Mouse (Mus musculus) liver, embryonic 12.5 days (tissue): ENCODE results near the gene Tacc3. TPM values are rescaled to one million over a fixed set of nuclear protein-coding genes. Genes with fewer than 3 reads are reported as not detected.

Experiments used
- ATAC-seq: fragments of 200-750 bp; cut with Nextera tagmentation; 2 replicates; pipeline ENCODE4 v1.8.0; 2017; ENCODE audit warnings: moderate number of reproducible peaks, mild to moderate bottlenecking, moderate library complexity
- H3K27ac ChIP-seq: fragments of 300-500 bp; sonication (generic); 2 replicates; pipeline ENCODE4 v1.5.1; 2016; ENCODE audit warnings: mild to moderate bottlenecking
- H3K27me3 ChIP-seq: fragments of 300-500 bp; sonication (generic); replicated peaks from 2 replicates; pipeline ENCODE4 v1.6.1; 2016; ENCODE audit warnings: mild to moderate bottlenecking, moderate library complexity
- H3K36me3 ChIP-seq: fragments of 300-500 bp; sonication (generic); 2 replicates; pipeline ENCODE4 v1.6.1; 2016; ENCODE audit warnings: mild to moderate bottlenecking, moderate library complexity
- H3K4me1 ChIP-seq: fragments of 300-500 bp; sonication (generic); 2 replicates; pipeline ENCODE4 v1.6.1; 2016
- H3K4me2 ChIP-seq: fragments of 300-500 bp; sonication (generic); 2 replicates; pipeline ENCODE4 v1.6.1; 2016; ENCODE audit warnings: mild to moderate bottlenecking, moderate library complexity
- H3K4me3 ChIP-seq: fragments of 300-500 bp; sonication (generic); 2 replicates; pipeline ENCODE4 v1.5.1; 2016; ENCODE audit warnings: mild to moderate bottlenecking, moderate library complexity
- H3K9ac ChIP-seq: fragments of 300-500 bp; sonication (generic); 2 replicates; pipeline ENCODE4 v1.6.1; 2016; ENCODE audit warnings: mild to moderate bottlenecking, moderate library complexity
- H3K9me3 ChIP-seq: fragments of 300-500 bp; sonication (generic); replicated peaks from 2 replicates; pipeline ENCODE4 v1.6.1; 2016; ENCODE audit warnings: mild to moderate bottlenecking, moderate library complexity
- WGBS: fragments of 180-500 bp; shearing (Covaris S2); methylation state at CpG from one replicate; pipeline ENCODE4 v1.1.7; 2016; ENCODE audit not compliant: insufficient replicate concordance; 5-methylcytosine and 5-hydroxymethylcytosine counted together
- polyA plus RNA-seq: library from polyadenylated mRNA; unstranded; fragments of >200 nt; fragmentation: Nextera tagmentation; extraction: Ambion mirVana; gene quantifications from 2 replicates; pipeline ENCODE4 v1.2.1, GENCODE M21; 2016

Tacc3 gene
- polyA plus RNA-seq, 1 experiment from 2014 or later: 199 TPM

DNA sequence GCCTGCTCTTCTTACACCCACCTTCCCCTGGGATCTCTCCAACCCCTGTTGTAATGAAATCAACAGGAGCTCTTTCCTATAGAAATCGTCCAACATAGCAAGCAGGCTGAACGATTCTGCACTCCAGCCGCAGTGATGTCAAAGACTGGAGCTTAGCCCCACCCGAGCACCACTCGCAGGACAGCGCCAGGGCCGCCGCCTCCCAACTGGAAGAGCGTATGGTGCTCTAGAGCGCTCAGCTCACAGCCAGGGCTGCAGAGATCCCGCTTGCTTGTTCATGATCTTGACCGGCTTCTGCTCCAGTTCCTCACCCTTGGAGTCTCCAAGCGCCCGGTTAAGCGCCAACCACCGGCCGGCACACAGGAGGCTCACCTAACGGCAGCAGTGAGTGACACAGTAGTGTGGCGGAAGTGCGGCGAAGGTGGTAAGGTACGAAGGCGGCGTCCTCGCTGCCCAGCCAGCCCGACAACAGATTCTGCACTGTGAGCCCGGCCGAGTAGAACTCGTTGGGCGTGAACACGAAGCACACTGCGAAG lies 609 bp upstream of the Tacc3 start:
- peaks cover 67% of the 10 kb centered on the region for H3K4me1 ChIP-seq
- no peaks in the 10 kb centered on the region for H3K27me3 ChIP-seq
- peak overlapping the region; percentile 98 for H3K4me2 ChIP-seq
- H3K36me3 ChIP-seq: peaks cover 54% of the 10 kb centered on the region
- WGBS: 1% methylated on average over 32 of the region's 32 CpGs
- peak overlapping the region; percentile 95 for H3K27ac ChIP-seq
- H3K9ac ChIP-seq: peak overlapping the region; percentile 96
- ATAC-seq: peak; percentile 59
- H3K9me3 ChIP-seq: no peaks in the 10 kb centered on the region
- peak overlapping the region; percentile 97 for H3K4me3 ChIP-seq

DNA sequence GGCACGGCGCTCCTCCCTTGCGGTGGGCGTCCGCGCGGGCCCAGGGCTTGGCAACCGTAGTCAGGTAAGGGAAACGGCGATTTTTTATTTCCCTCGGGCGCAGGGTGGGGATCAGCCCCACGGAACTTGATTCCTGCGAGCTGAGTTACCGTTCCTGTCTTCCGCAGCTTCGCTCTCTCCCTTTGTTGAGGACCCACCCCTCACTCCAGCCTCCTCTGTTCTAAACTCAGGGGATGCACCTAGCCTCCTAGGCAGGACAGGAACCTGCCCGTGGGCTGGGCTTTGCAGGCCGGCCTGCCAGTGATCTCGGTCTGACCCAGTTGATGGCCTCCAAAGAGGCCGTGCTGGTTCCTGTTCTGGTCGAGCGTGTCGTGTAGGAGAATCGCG lies 729 bp downstream of the Tacc3 start:
- WGBS: under 1% methylated on average over 26 of the region's 26 CpGs
- H3K9ac ChIP-seq: peak overlapping the region; percentile 96
- H3K27me3 ChIP-seq: no peaks in the 10 kb centered on the region
- H3K4me2 ChIP-seq: peak overlapping the region; percentile 98
- peaks cover 56% of the 10 kb centered on the region for H3K4me1 ChIP-seq
- H3K9me3 ChIP-seq: no peaks in the 10 kb centered on the region
- peaks cover 62% of the 10 kb centered on the region for H3K36me3 ChIP-seq
- H3K4me3 ChIP-seq: peak overlapping the region; percentile 97
- peak; percentile 8 for ATAC-seq
- peak overlapping the region; percentile 95 for H3K27ac ChIP-seq

DNA sequence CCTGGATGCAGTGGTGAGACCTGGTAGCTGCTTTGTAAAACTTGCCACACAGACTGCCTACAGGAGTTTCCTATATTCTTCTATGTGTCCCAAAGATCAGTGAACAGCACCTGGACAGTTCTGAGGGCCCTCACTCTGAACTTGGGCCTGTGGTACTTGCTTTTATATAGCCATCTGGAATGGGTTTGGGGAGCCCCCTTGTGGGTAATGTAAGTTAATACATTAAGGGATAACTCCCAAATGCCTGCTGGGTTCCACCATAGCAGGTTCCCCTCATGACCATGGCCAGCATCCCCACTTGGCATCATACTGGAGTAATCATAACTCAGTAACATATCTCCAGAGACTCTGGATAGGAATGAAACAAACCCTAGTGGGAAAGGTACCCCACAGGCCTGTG lies 10.3 kb downstream of the Tacc3 start:
- no peaks in the 10 kb centered on the region for H3K4me1 ChIP-seq
- no peak overlapping the region for H3K9ac ChIP-seq
- no peak for ATAC-seq
- no peak overlapping the region for H3K27ac ChIP-seq
- H3K36me3 ChIP-seq: peaks cover 99% of the 10 kb centered on the region
- H3K9me3 ChIP-seq: no peaks in the 10 kb centered on the region
- no peaks in the 10 kb centered on the region for H3K27me3 ChIP-seq
- H3K4me2 ChIP-seq: no peak overlapping the region
- no peak overlapping the region for H3K4me3 ChIP-seq

DNA sequence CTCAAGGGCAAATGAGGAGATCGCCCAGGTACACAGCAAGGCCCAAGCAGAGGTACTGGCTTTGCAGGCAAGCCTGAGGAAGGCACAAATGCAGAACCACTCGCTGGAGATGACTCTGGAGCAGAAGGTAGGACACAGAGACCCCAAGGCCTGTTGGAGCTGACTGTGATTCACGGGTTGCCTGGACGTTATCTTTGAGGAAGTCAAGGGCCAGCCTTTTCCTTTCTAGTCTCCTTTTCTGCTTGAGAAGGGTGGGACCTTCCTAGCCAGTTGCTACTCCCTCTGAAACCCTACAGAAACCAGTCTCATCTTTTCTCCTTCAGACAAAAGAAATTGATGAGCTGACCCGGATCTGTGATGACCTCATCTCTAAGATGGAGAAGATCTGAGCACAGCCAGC lies 13.7 kb downstream of the Tacc3 start:
- Histone ChIP-seq H3K4me2 (no peak overlapping the region), H3K9ac (no peak overlapping the region), H3K36me3 (peaks cover 77% of the 10 kb centered on the region), H3K27me3 (no peaks in the 10 kb centered on the region), H3K4me1 (no peaks in the 10 kb centered on the region), H3K27ac (no peak overlapping the region), H3K4me3 (no peak overlapping the region), H3K9me3 (no peaks in the 10 kb centered on the region)
- 40% methylated on average over 5 of the region's 5 CpGs for WGBS
- no peak for ATAC-seq

DNA sequence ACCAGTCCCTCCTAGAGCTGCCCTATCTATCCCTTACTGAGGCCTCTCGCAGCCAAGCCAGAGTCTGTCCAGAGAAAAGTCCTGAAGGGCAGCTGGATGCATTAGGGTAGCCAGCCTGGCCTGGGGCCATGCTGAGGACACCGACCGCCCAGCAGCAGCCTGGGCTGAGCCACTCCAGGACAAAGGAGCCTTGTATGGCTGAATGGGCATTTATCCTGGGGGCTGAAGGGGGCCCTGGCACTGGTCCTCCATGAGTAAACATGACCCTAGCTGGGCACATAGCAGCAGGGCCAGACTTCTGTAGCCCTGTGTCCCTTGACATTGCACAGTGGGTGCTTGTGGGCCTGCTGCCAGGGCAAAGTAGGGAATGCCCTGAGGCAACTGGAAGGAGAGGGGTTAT lies 16.5 kb downstream of the Tacc3 start:
- WGBS: 90% methylated on average over 3 of the region's 3 CpGs
- ATAC-seq: 0 out of 2 replicates have a peak, but pooled peaks have one; percentile 15

DNA sequence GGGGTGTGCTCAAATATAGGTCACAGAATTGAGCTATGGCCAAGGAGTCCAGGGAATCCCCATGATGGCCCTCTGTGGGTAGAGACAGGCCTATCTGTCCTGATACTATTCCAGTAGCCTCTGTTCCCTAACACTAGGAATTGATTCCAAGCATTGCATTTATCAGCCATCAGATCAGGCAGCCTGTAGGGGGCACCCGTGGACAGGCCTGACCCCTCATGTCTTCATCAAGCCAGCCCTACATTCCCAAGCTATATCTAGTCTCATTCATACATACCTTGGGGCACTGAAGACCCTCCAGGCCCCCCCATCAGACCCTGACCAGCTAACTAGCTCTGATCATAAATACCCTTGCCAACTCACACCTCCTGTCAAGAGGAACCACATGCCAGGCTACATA lies 18.0 kb downstream of the Tacc3 start:
- no peak overlapping the region for H3K9ac ChIP-seq
- 4% methylated on average over 1 of the region's 1 CpGs for WGBS
- no peaks in the 10 kb centered on the region for H3K9me3 ChIP-seq
- peaks cover 34% of the 10 kb centered on the region for H3K36me3 ChIP-seq
- ATAC-seq: no peak
- H3K4me2 ChIP-seq: no peak overlapping the region
- no peaks in the 10 kb centered on the region for H3K27me3 ChIP-seq
- H3K4me1 ChIP-seq: peaks cover 14% of the 10 kb centered on the region
- no peak overlapping the region for H3K4me3 ChIP-seq
- no peak overlapping the region for H3K27ac ChIP-seq

More for the DNA sequence above, 16.5 kb downstream of the Tacc3 start:
- H3K27me3 ChIP-seq: no peaks in the 10 kb centered on the region
- no peak overlapping the region for H3K9ac ChIP-seq
- peaks cover 49% of the 10 kb centered on the region for H3K36me3 ChIP-seq
- peaks cover 6% of the 10 kb centered on the region; the same call in 1 of the 2 replicates for H3K4me1 ChIP-seq
- H3K27ac ChIP-seq: no peak overlapping the region
- no peaks in the 10 kb centered on the region for H3K9me3 ChIP-seq
- no peak overlapping the region for H3K4me2 ChIP-seq
- no peak overlapping the region for H3K4me3 ChIP-seq

DNA sequence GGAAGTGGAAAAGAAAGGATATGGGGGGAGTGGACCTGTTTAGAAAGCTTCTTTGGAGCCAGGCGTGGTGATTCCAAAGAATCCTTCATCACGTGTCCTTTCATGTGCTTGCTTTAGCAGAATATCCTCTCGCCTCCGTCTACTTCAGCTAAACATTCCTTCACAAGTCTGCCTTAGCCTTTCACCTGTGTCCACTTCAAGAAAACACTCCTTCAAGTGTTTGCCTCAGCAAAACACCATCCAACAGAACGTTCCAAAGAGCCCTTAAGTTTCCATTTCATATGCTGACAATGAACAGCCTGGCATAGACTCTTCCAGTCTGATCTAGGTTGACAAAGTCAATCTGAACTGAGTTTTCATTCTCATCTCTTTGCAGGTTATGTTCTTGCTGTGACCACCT lies 20.3 kb downstream of the Tacc3 start:
- H3K4me3 ChIP-seq: no peak overlapping the region

DNA sequence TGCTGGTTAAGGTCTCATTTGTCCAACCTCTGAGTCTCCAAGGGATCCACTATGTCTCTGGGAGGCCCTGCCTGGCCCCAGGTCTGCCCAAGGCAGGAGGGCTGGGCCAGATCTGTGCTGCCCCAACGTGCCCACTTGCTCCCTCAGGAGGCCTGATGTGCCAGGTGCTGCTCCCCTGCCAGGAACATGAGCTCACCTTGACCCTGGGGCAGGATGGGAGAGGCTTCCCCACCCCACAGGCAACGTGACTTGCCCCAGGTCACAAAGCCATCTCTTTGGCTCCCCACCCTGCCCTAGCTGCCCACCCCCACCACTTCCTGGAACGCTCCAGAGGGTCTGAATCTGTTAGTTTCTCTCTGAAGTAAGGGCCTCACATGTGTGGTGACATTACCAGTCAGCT lies 23.1 kb downstream of the Tacc3 start:
- Histone ChIP-seq H3K4me2 (no peak overlapping the region), H3K27me3 (0 out of 2 replicates have a peak, but pooled peaks cover under 1% of the 10 kb centered on the region), H3K9me3 (no peaks in the 10 kb centered on the region), H3K4me1 (peaks cover 37% of the 10 kb centered on the region), H3K9ac (no peak overlapping the region), H3K27ac (peak overlapping the region; percentile 46; the same call in 1 of the 2 replicates), H3K4me3 (no peak overlapping the region), H3K36me3 (no peaks in the 10 kb centered on the region)
- WGBS: 23% methylated on average over 3 of the region's 3 CpGs
- no peak for ATAC-seq

More for the DNA sequence above, 20.3 kb downstream of the Tacc3 start:
- Histone ChIP-seq H3K9ac (no peak overlapping the region), H3K36me3 (peaks cover 11% of the 10 kb centered on the region), H3K9me3 (no peaks in the 10 kb centered on the region), H3K27me3 (no peaks in the 10 kb centered on the region), H3K27ac (no peak overlapping the region), H3K4me2 (no peak overlapping the region), H3K4me1 (peaks cover 34% of the 10 kb centered on the region)
- ATAC-seq: no peak
- 74% methylated on average over 5 of the region's 5 CpGs for WGBS

DNA sequence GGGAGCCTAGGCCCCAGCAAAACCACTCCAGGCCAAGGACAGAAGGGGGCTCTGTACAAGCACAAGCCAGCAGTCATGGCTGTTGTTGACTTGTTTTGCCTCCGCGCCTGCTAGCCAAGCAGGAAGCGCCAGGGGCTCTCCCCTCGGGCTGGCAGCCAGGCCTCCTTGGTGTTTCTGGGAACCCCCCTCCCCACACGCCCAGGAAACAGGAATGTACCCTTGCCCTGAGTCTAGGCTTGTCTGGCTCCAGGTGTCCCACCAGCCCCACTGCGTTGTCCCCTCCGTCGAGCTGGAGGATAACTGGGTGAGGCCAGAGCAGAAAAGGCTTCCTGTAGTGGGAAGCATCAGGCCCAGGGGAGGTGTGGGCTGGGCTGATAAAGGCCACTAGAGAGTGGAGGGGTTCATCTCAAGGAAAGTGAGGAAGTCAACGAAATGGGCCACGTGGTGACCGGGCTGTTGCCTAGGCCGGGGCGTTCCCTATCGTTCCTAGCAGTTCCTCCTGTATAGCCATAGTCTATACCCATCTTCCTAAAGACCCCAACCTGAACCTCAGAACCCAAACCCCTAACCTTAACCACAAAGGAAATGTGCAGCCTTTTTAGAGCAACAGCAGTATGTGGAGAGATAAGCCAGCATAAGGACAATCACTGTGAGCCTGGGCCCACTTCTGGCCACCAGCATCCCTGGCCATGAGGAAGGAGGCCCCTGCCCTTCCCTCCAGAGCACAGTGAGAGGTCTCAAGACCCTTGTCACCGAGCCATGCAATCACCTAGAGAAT lies 23.9 kb downstream of the Tacc3 start:
- H3K9me3 ChIP-seq: no peaks in the 10 kb centered on the region
- peak; percentile 82 for ATAC-seq
- peak overlapping the region; percentile 16 for H3K4me2 ChIP-seq
- 21% methylated on average over 15 of the region's 15 CpGs for WGBS
- H3K36me3 ChIP-seq: no peaks in the 10 kb centered on the region
- H3K4me3 ChIP-seq: no peak overlapping the region
- H3K27ac ChIP-seq: peak overlapping the region; percentile 46
- H3K4me1 ChIP-seq: peaks cover 37% of the 10 kb centered on the region
- 0 out of 2 replicates have a peak, but pooled peaks cover 5% of the 10 kb centered on the region for H3K27me3 ChIP-seq
- no peak overlapping the region for H3K9ac ChIP-seq

DNA sequence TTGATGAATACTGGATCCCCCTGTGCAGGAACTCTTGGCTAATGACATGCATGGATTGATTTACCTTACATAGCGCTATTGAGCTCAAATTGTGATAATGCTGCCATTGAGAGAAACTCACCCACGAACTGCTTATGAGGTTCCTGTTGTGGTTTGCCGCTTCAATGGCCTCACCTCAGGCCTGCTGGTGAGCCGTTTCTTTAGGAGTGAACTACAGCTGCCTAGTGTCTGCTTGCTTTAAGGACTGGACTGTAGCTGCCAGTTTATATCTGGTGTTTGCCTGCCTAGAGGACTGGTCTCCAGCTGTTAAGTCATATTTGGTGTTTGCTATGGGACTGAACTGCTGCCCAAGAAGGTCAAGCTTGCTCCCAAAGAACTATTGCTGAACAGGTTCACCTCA lies 25.0 kb downstream of the Tacc3 start:
- Histone ChIP-seq H3K27me3 (0 out of 2 replicates have a peak, but pooled peaks cover 5% of the 10 kb centered on the region), H3K36me3 (no peaks in the 10 kb centered on the region), H3K9ac (no peak overlapping the region), H3K4me2 (no peak overlapping the region), H3K9me3 (no peaks in the 10 kb centered on the region), H3K4me3 (no peak overlapping the region), H3K27ac (no peak overlapping the region), H3K4me1 (peaks cover 44% of the 10 kb centered on the region)
- WGBS: 49% methylated on average over 4 of the region's 4 CpGs
- ATAC-seq: no peak

DNA sequence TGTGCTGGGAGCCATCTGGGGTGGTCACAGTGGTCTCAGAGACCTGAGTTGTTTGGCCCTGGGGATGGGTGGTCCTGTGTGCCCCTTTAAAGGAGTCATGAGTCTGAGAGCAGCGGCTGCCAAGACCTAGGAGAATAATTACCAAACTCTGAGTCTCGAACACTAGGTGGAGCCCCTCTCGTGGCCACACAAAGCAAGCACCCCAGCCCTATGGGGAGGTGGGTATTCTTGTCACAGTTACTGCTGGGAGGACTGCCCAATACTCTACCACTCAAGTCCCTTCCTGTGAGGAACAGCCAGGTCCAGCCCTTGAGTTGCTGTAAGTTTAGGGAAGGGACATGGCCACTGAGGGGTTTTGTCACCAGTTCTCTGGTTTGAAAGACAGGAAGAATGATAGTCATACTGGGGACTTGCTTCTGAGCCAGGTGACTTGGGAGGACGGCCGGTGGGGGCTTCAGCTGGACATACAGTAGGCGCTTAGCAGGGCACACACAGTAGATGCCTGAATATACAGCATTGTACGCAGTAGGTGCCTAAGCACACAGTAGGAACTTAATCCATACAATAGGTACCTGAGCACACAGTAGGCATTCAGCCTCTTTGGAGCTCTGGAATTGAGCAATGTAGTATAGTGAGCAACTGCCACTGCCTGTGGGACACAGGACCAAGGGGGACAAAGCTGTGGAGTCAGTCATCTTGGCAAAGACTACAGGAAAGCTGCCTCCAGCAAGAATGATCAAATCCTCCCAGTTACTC lies 26.1 kb downstream of the Tacc3 start:
- no peak overlapping the region for H3K4me2 ChIP-seq
- peaks cover 50% of the 10 kb centered on the region for H3K4me1 ChIP-seq
- WGBS: 42% methylated on average over 7 of the region's 7 CpGs
- H3K27me3 ChIP-seq: 0 out of 2 replicates have a peak, but pooled peaks cover 5% of the 10 kb centered on the region
- no peaks in the 10 kb centered on the region for H3K9me3 ChIP-seq
- H3K36me3 ChIP-seq: no peaks in the 10 kb centered on the region
- H3K27ac ChIP-seq: no peak overlapping the region
- no peak overlapping the region for H3K9ac ChIP-seq
- no peak overlapping the region for H3K4me3 ChIP-seq
- ATAC-seq: no peak

DNA sequence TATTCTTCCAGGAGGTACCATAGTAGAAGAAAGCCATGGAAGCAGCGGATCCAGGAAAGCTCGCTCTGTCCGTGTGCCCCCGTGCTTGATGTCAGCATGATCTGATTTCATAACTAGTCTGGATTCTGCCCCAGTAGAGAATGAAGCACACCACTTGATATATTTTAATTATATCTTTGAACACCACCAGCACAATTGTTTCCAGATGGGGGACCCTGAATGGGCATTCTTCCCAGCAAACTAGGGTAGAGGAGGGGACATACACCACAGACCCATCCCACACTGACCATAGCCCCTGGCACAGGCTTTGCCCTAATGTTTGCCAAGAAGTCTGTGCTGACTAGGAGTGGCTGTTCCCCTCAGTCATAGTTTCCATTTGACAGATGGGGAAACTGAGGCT lies 27.0 kb downstream of the Tacc3 start:
- Histone ChIP-seq H3K4me1 (peaks cover 51% of the 10 kb centered on the region), H3K4me3 (no peak overlapping the region), H3K4me2 (no peak overlapping the region), H3K9ac (no peak overlapping the region), H3K27ac (no peak overlapping the region), H3K36me3 (no peaks in the 10 kb centered on the region), H3K9me3 (no peaks in the 10 kb centered on the region), H3K27me3 (0 out of 2 replicates have a peak, but pooled peaks cover 9% of the 10 kb centered on the region)
- no peak for ATAC-seq
- WGBS: 92% methylated on average over 4 of the region's 4 CpGs
